Mouse (Mus musculus) limb, embryonic 14.5 days (tissue): ENCODE data around the gene Fam172a. TPM values are rescaled to one million over a fixed set of nuclear protein-coding genes. Genes with fewer than 3 reads are reported as not detected.

ENCODE experiments used
- ATAC-seq: fragments of 200-750 bp; cut with Nextera tagmentation; 2 replicates; pipeline ENCODE4 v1.8.0; 2017; ENCODE audit warnings: low read depth, moderate number of reproducible peaks, moderate TSS enrichment; ENCODE audit not compliant: low FRiP score
- DNase-seq: peaks from one replicate; pipeline ENCODE4 v3.0.0-alpha.2; 2015; ENCODE audit warnings: low spot score
- H3K27ac ChIP-seq: fragments of 300-500 bp; sonication (generic); replicated peaks from 2 replicates; pipeline ENCODE4 v1.5.1; 2014; ENCODE audit warnings: low read depth, mild to moderate bottlenecking, low read length, moderate library complexity, mixed read lengths
- H3K27me3 ChIP-seq: fragments of 300-500 bp; sonication (generic); 2 replicates; pipeline ENCODE4 v1.6.1; 2014; ENCODE audit warnings: low read length, mixed read lengths; ENCODE audit not compliant: control insufficient read depth, insufficient read depth
- H3K36me3 ChIP-seq: fragments of 300-500 bp; sonication (generic); 2 replicates; pipeline ENCODE4 v1.6.1; 2014; ENCODE audit warnings: mild to moderate bottlenecking, low read length, moderate library complexity, mixed read lengths; ENCODE audit not compliant: control insufficient read depth, insufficient read depth
- H3K4me1 ChIP-seq: fragments of 300-500 bp; sonication (generic); 2 replicates; pipeline ENCODE4 v1.6.1; 2014; ENCODE audit warnings: antibody characterized with exemption, low read length, mixed read lengths; ENCODE audit not compliant: control insufficient read depth, insufficient read depth
- H3K4me2 ChIP-seq: fragments of 300-500 bp; sonication (generic); replicated peaks from 2 replicates; pipeline ENCODE4 v1.6.1; 2014; ENCODE audit warnings: low read depth, mild to moderate bottlenecking, low read length, moderate library complexity; ENCODE audit not compliant: severe bottlenecking
- H3K4me3 ChIP-seq: fragments of 300-500 bp; sonication (generic); replicated peaks from 2 replicates; pipeline ENCODE4 v1.5.1; 2014; ENCODE audit warnings: low read length
- H3K9ac ChIP-seq: fragments of 300-500 bp; sonication (generic); 2 replicates; pipeline ENCODE4 v1.6.1; 2014; ENCODE audit warnings: mild to moderate bottlenecking, low read depth, low read length, moderate library complexity; ENCODE audit not compliant: severe bottlenecking
- H3K9me3 ChIP-seq: fragments of 300-500 bp; sonication (generic); 2 replicates; pipeline ENCODE4 v1.6.1; 2016; ENCODE audit warnings: low read length; ENCODE audit not compliant: control insufficient read depth
- POLR2A ChIP-seq: fragments of 200-500 bp; IDR thresholded peaks from 2 replicates; pipeline ENCODE4 v1.8.0; 2012; ENCODE audit warnings: inconsistent platforms, mild to moderate bottlenecking, moderate library complexity, borderline replicate concordance; ENCODE audit not compliant: insufficient read depth, insufficient read length; ENCODE audit errors: extremely low read depth
- WGBS: fragments of 180-500 bp; shearing (Covaris S2); extraction: QIAGEN DNeasy Blood & Tissue Kit; methylation state at CpG from one replicate; pipeline ENCODE4 v1.1.7; 2014; 5-methylcytosine and 5-hydroxymethylcytosine counted together
- polyA plus RNA-seq, 2 experiments: library from polyadenylated mRNA; depleted of rRNA in 1 of 2; stranded (reverse) in 1 of 2; unstranded in 1 of 2; fragments of >200 nt; fragmentation: Nextera tagmentation in 1 of 2; extraction: Ambion mirVana in 1 of 2; gene quantifications; 2 replicates each; pipeline versions ENCODE4 v1.2.1 to v1.2.3; 2012 to 2014

Gene Fam172a
- polyA plus RNA-seq, 2 experiments: 11.5 to 32.2 TPM

GRCm38 (mm10) chr13:78203348-78204061 lies 501.7 kb downstream of the Fam172a start:
- peak overlapping the region; percentile 91 for H3K4me2 ChIP-seq
- H3K27ac ChIP-seq: no peak overlapping the region
- peak overlapping the region; percentile 49 for H3K4me3 ChIP-seq
- no peaks in the 10 kb centered on the region for H3K9me3 ChIP-seq
- H3K9ac ChIP-seq: peak overlapping the region; percentile 51
- ATAC-seq: no peak
- DNase-seq: no peak
- WGBS: under 1% methylated on average over 21 of the region's 37 CpGs
- no peaks in the 10 kb centered on the region for H3K36me3 ChIP-seq
- peaks cover 70% of the 10 kb centered on the region for H3K27me3 ChIP-seq
- H3K4me1 ChIP-seq: 0 out of 2 replicates have a peak, but pooled peaks cover 6% of the 10 kb centered on the region
- no peak for TF ChIP-seq POLR2A

- H3K9ac ChIP-seq: no peak overlapping the region
- H3K36me3 ChIP-seq: no peaks in the 10 kb centered on the region
- no peak overlapping the region for H3K4me2 ChIP-seq
- H3K9me3 ChIP-seq: no peaks in the 10 kb centered on the region
- H3K4me1 ChIP-seq: 0 out of 2 replicates have a peak, but pooled peaks cover 8% of the 10 kb centered on the region
- ATAC-seq: no peak
- TF ChIP-seq POLR2A: no peak
- no peak overlapping the region for H3K27ac ChIP-seq
- peaks cover 81% of the 10 kb centered on the region for H3K27me3 ChIP-seq
- no peak overlapping the region for H3K4me3 ChIP-seq
- no peak for DNase-seq
Measured at GRCm38 (mm10) chr13:78205426-78205825, 503.6 kb downstream of the Fam172a start.

GRCm38 (mm10) chr13:78206891-78207430 lies 505.1 kb downstream of the Fam172a start:
- Histone ChIP-seq H3K4me2 (no peak overlapping the region), H3K9me3 (no peaks in the 10 kb centered on the region), H3K9ac (no peak overlapping the region), H3K4me1 (0 out of 2 replicates have a peak, but pooled peaks cover 8% of the 10 kb centered on the region), H3K27me3 (peaks cover 85% of the 10 kb centered on the region), H3K27ac (no peak overlapping the region), H3K36me3 (no peaks in the 10 kb centered on the region), H3K4me3 (no peak overlapping the region)
- no peak for TF ChIP-seq POLR2A
- 44% methylated on average over 7 of the region's 7 CpGs for WGBS
- ATAC-seq (no peak), DNase-seq (no peak)

- Histone ChIP-seq H3K9ac (no peak overlapping the region), H3K4me3 (no peak overlapping the region), H3K4me1 (0 out of 2 replicates have a peak, but pooled peaks cover 4% of the 10 kb centered on the region), H3K4me2 (no peak overlapping the region), H3K27ac (no peak overlapping the region), H3K9me3 (no peaks in the 10 kb centered on the region), H3K36me3 (no peaks in the 10 kb centered on the region), H3K27me3 (peaks cover 87% of the 10 kb centered on the region)
- ATAC-seq (no peak), DNase-seq (no peak)
- TF ChIP-seq POLR2A: no peak
- 8% methylated on average over 12 of the region's 12 CpGs for WGBS
Measured at GRCm38 (mm10) chr13:78207796-78208645, 506.2 kb downstream of the Fam172a start.

GRCm38 (mm10) chr13:78208689-78209410 lies 507.0 kb downstream of the Fam172a start:
- Histone ChIP-seq H3K9me3 (no peaks in the 10 kb centered on the region), H3K4me2 (no peak overlapping the region), H3K4me1 (0 out of 2 replicates have a peak, but pooled peaks cover 4% of the 10 kb centered on the region), H3K36me3 (no peaks in the 10 kb centered on the region), H3K9ac (no peak overlapping the region), H3K27me3 (peaks cover 80% of the 10 kb centered on the region), H3K27ac (no peak overlapping the region), H3K4me3 (no peak overlapping the region)
- WGBS: 12% methylated on average over 14 of the region's 14 CpGs
- ATAC-seq: no peak
- no peak for DNase-seq
- TF ChIP-seq POLR2A: no peak
